ENCODE assay signal across 16 mouse cellular contexts in genomic region chr4:101155541-101155940, GRCm38 (mm10).
A peak's percentile ranks its signal among the peaks of the same experiment; 100 is the strongest.
DNase-seq lines count a peak whose midpoint lies in the region; ATAC-seq and TF ChIP-seq lines count a peak whose summit lies in the region.
"Had no signal": no experiment of that assay in that cellular context is flagged by ENCODE, and none has a peak within 500 bp of the region (broad histone marks: within the 10 kb centered on the region; RNA-seq: fewer than 3 reads in every experiment).

No protein-coding gene starts in this region.

- peak; percentile 99 for ATAC-seq in G1E (ENCODE audit: extremely low read depth, insufficient number of reproducible peaks, low FRiP score, poor library complexity, severe bottlenecking)
- peak; percentile 94 for ATAC-seq in granulocyte monocyte progenitor cell, adult 5-6 weeks (replicated peaks; ENCODE audit: poor library complexity, severe bottlenecking)
- no peak for ATAC-seq in intestine, embryonic 15.5 days
- no peak for ATAC-seq in kidney, embryonic 15.5 days (replicated peaks; ENCODE audit: low FRiP score)
- ATAC-seq: forebrain, postnatal 0 days; intestine, postnatal 0 days; Patski had no signal

- no peaks in the 10 kb centered on the region for H3K9me3 ChIP-seq in G1E (replicated peaks)
- no peaks in the 10 kb centered on the region for H3K9me3 ChIP-seq in intestine, embryonic 15.5 days
- H3K9me3 ChIP-seq in kidney, embryonic 15.5 days (replicated peaks): no peaks in the 10 kb centered on the region
- H3K9me3 ChIP-seq: midbrain, embryonic 12.5 days; neural tube, embryonic 15.5 days had no signal

- no peak for TF ChIP-seq CTCF in G1E (IDR thresholded peaks at IDR 0.05; ENCODE audit: low read depth, low read length)

- H3K9ac ChIP-seq in intestine, embryonic 15.5 days: no peak overlapping the region
- no peak overlapping the region for H3K9ac ChIP-seq in kidney, embryonic 15.5 days
- H3K9ac ChIP-seq: forebrain, postnatal 0 days; midbrain, embryonic 12.5 days; neural tube, embryonic 15.5 days had no signal

- no peak overlapping the region for H3K4me2 ChIP-seq in intestine, embryonic 15.5 days (replicated peaks)
- H3K4me2 ChIP-seq in kidney, embryonic 15.5 days: no peak overlapping the region
- H3K4me2 ChIP-seq: midbrain, embryonic 12.5 days; neural tube, embryonic 15.5 days had no signal

- H3K4me3 ChIP-seq in G1E (ENCODE audit: low read depth, low read length): no peak overlapping the region; the same call in 1 of the 2 replicates
- no peak overlapping the region for H3K4me3 ChIP-seq in macrophage (ENCODE audit: inconsistent target)
- H3K4me3 ChIP-seq in intestine, embryonic 15.5 days (replicated peaks): no peak overlapping the region
- H3K4me3 ChIP-seq in kidney, embryonic 15.5 days (replicated peaks): no peak overlapping the region
- H3K4me3 ChIP-seq: midbrain, embryonic 12.5 days; neural tube, embryonic 15.5 days had no signal

- DNase-seq in adrenal gland, adult 2 months: peak; percentile 74
- no peak for DNase-seq in adrenal gland, postnatal 4 days (ENCODE audit: low spot score in 2 of 2)
- peak; percentile 63 for DNase-seq in G1E (ENCODE audit: low spot score)
- no peak for DNase-seq in thymus, postnatal 36 days
- DNase-seq: forebrain, postnatal 0 days; layer of hippocampus, adult 9-11 months; lung, adult 18-20 months; thymus, postnatal 25 days had no signal

- no peaks in the 10 kb centered on the region for H3K79me2 ChIP-seq in macrophage (ENCODE audit: inconsistent target)

- H3K4me1 ChIP-seq in G1E (ENCODE audit: insufficient read depth, low read depth, low read length): peaks cover 28% of the 10 kb centered on the region
- no peaks in the 10 kb centered on the region for H3K4me1 ChIP-seq in intestine, embryonic 15.5 days (replicated peaks)
- peaks cover 10% of the 10 kb centered on the region; the same call in 1 of the 2 replicates for H3K4me1 ChIP-seq in kidney, embryonic 15.5 days
- H3K4me1 ChIP-seq: midbrain, embryonic 12.5 days; neural tube, embryonic 15.5 days had no signal

- 4% methylated on average over 4 of the region's 4 CpGs for WGBS in macrophage (ENCODE audit: missing documents)
- WGBS in intestine, embryonic 15.5 days: 78% methylated on average over 4 of the region's 4 CpGs
- 86% methylated on average over 4 of the region's 4 CpGs for WGBS in kidney, embryonic 15.5 days

- peaks cover 95% of the 10 kb centered on the region for H3K36me3 ChIP-seq in G1E (replicated peaks)
- H3K36me3 ChIP-seq in macrophage (ENCODE audit: inconsistent target): peaks cover 70% of the 10 kb centered on the region
- H3K36me3 ChIP-seq in intestine, embryonic 15.5 days: peaks cover 23% of the 10 kb centered on the region; the same call in 1 of the 2 replicates
- H3K36me3 ChIP-seq in kidney, embryonic 15.5 days: peaks cover 95% of the 10 kb centered on the region

- no peaks in the 10 kb centered on the region for H3K27me3 ChIP-seq in G1E (ENCODE audit: insufficient read depth, low read length)
- no peaks in the 10 kb centered on the region for H3K27me3 ChIP-seq in intestine, embryonic 15.5 days (replicated peaks)
- no peaks in the 10 kb centered on the region for H3K27me3 ChIP-seq in kidney, embryonic 15.5 days
- H3K27me3 ChIP-seq: midbrain, embryonic 12.5 days; neural tube, embryonic 15.5 days; Patski had no signal

- H3K27ac ChIP-seq in macrophage: peak overlapping the region; percentile 49
- no peak overlapping the region for H3K27ac ChIP-seq in intestine, embryonic 15.5 days
- no peak overlapping the region for H3K27ac ChIP-seq in kidney, embryonic 15.5 days
- H3K27ac ChIP-seq: midbrain, embryonic 12.5 days; neural tube, embryonic 15.5 days had no signal

Comparison
In these comparisons a context has a peak if more than half of its experiments do, and no peak if none do; other contexts are left out.
1. DNase-seq: peak in adrenal gland, adult 2 months (single experiment) and G1E (single experiment); none in adrenal gland, postnatal 4 days (0 of 2) and thymus, postnatal 36 days (0 of 2).
2. ATAC-seq: peak in G1E (single experiment) and granulocyte monocyte progenitor cell, adult 5-6 weeks (single experiment); none in intestine, embryonic 15.5 days (single experiment) and kidney, embryonic 15.5 days (single experiment).